Mouse (Mus musculus): Measurements from ENCODE around the gene Enox1.
A peak's percentile ranks its signal among the peaks of the same experiment; 100 is the strongest.

Gene Enox1

GRCm38 (mm10) chr14:77621473-77622264 lies 465.1 kb downstream of the Enox1 start:
- DNase-seq (ENCODE audit: low spot score): no peak

DNA sequence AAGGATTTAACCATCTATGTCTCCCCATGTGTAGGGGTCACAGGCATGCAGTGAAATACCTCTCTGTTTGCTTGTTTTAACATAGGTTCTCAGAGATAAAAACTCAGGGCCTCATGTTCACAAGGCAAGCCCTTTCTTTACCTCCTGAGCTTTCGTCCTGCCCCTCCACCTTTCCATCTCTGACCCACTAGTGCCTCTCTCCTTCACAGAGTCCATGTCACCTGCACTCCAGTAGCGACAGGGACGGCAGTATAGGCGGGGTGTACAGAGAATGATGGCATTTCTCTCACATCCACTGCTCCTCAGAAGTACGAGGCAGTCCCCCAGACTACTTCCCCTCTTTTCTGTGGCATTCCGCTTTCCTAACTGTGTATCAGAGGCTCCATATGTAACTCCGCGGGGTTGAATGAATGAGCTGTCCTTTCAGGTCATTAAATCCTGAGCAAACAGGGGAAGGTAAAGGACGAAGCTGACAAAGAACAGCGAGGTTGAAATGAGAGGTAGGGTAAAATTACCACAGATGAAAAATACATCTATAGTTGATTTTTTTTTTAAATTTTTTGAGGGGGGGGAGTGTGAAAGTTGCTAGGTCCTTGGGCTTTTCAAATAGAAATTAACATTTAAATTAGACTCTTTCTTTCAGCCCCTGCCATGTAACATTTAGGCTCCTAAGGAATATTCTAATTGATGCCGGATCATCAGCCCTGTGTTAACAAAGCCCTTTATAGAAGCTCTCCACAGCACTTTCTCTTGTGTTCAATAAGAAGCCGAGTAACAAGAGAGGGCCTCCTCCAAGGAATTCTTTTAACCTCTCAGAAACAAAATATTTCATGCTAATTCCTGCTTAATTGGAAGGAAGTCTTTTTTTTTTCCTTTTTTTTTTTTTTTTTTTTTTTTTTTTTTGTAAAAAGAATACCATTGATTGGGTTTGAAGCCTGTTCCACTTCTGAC lies 470.3 kb downstream of the Enox1 start:
- no peak for DNase-seq (ENCODE audit: low spot score)

DNA sequence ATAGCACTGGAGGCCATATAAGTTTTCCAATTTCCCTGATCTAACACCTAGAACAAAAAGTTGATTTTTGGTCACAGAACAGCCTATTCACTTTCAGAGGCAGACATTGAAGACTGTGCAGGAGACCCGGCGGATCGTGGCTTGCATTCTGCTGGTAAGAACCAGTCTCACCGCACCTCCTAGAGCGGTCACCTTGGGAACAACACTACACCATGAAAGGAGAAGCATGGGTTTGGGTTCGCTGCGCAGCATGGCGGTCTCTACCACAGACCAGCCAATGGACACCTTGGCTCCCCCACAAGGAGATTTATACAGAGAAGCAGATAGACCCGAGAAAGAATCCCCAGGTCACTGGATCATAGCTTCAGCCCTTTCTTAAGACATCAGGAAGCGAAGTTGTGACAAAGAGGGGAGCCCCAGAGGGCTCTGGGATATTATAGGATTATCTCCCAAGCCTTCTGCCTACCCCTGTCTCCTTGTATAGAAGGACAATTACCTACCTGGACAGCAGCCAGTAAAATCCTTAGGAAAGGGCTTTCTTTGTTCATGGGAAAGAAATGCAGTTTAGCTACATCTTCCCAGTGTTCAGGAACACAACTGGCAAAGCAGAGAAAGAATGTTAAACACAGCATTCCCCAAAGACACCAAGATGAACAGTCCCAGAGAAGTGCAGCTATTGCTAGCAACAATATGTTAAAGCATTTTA lies 476.1 kb downstream of the Enox1 start:
- DNase-seq (ENCODE audit: low spot score): no peak

DNA sequence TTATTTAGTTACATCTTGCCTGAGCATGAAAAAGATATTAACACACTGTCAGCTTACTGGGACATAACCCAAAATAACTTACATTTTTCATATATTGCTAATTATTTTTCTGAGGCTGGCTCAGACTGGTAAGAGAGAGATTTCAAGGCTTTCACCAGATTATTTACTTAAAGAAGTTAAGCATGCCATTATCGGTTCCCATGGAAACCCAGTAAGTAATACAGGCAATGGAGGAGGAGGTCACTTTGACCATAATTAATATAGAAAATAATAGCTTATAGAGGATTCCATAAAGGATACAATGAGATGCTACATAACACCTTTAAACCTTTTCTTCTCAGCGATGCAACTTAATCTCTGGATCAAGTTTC lies 476.6 kb downstream of the Enox1 start:
- no peak for DNase-seq (ENCODE audit: low spot score)

GRCm38 (mm10) chr14:77636931-77637330 lies 480.4 kb downstream of the Enox1 start:
- DNase-seq (ENCODE audit: low spot score): no peak

- DNase-seq (ENCODE audit: low spot score): no peak
These were observed 481.6 kb downstream of the Enox1 start for GRCm38 (mm10) chr14:77638148-77638547.

GRCm38 (mm10) chr14:77638616-77639015 lies 482.1 kb downstream of the Enox1 start:
- DNase-seq (ENCODE audit: low spot score): no peak

GRCm38 (mm10) chr14:77639586-77639985 lies 483.0 kb downstream of the Enox1 start:
- no peak for DNase-seq (ENCODE audit: low spot score)

GRCm38 (mm10) chr14:77642314-77642713 lies 485.8 kb downstream of the Enox1 start:
- DNase-seq (ENCODE audit: low spot score): no peak

- DNase-seq (ENCODE audit: low spot score): no peak
These were observed 489.6 kb downstream of the Enox1 start for GRCm38 (mm10) chr14:77646196-77646595.

DNA sequence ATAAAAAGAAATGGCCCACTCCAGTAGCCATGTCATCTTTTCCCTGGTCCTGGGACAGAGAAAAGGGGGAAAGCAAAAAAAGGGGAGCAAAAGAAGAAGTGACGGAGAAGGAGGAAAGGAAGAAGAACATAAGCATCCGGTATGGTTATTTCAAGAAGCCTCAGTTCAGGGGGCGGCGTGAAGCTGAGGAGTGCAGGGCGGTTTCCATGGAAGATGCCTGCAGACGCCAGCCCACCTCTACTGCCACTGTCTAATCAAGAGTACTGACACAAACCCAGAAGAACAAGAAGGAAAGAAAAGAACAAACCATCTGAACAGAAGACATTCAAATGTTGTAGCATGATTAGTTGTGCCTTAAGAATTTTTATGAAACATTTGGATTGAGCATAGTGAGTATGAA lies 490.5 kb downstream of the Enox1 start:
- DNase-seq (ENCODE audit: low spot score): no peak

GRCm38 (mm10) chr14:77648305-77648704 lies 491.7 kb downstream of the Enox1 start:
- DNase-seq (ENCODE audit: low spot score): no peak

DNA sequence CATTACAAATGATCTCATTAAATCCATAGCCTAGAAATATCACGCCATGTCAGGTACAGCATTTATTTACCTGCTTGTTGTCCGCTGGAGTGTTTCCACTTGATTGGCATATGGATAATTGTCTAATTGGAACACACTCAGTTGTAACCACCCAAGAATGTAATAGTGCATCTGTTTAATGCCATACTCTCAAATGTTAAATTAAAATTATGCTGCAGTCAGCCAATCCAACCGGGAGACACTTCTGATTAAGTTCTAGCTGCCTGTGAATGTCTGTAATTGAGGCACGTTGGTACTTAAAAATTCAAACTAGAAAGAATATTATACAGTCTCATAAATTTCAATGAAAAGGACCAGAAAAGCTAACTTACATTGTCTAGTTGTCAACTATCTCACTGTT lies 502.2 kb downstream of the Enox1 start:
- no peak for DNase-seq (ENCODE audit: low spot score)

DNA sequence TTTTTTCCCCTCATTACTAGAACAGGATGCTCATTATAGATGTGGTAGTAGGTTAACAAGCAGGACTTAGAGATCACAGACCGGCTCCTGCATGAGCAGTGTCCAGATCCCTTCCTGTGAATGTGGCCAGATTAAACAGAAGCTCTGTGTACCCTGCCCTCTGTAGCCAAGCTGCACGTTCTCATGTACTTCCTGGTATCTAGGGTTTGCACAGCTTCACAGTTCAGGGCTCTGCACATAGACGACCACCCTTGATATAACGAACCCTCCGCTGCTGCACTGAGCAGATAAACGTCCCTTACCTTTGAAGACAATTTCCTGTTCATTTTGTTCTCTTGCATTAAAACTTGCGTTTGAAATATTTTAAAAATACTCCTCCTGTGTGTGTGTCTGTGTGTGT lies 505.7 kb downstream of the Enox1 start:
- no peak for DNase-seq (ENCODE audit: low spot score)

GRCm38 (mm10) chr14:77662994-77663393 lies 506.4 kb downstream of the Enox1 start:
- DNase-seq (ENCODE audit: low spot score): no peak

DNA sequence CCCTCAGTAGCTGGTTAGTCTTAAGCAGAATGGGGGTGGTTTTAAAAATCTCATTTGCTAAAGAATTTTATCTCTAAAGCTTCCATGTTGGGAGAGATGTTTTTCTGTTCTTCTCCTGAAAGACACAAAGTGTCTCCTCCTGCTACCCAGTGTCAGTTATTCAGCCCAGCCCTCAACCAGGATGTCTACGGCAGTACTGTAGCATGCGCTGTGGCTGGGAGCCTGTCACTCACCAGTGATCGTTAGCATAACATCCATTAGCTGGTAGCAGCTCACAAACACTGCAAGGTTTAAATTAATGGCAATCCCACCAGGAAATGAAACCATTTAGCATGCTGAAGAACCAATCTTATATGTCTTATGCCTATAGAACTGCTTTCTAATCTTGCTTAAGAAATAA lies 511.5 kb downstream of the Enox1 start:
- no peak for DNase-seq (ENCODE audit: low spot score)

GRCm38 (mm10) chr14:77669494-77669893 lies 512.9 kb downstream of the Enox1 start:
- peak; percentile 27 for DNase-seq (ENCODE audit: low spot score)

- DNase-seq (ENCODE audit: low spot score): peak; percentile 29
These were observed 514.4 kb downstream of the Enox1 start for GRCm38 (mm10) chr14:77670945-77671344.

- DNase-seq (ENCODE audit: low spot score): no peak
These were observed 515.4 kb downstream of the Enox1 start for GRCm38 (mm10) chr14:77671961-77672360.

DNA sequence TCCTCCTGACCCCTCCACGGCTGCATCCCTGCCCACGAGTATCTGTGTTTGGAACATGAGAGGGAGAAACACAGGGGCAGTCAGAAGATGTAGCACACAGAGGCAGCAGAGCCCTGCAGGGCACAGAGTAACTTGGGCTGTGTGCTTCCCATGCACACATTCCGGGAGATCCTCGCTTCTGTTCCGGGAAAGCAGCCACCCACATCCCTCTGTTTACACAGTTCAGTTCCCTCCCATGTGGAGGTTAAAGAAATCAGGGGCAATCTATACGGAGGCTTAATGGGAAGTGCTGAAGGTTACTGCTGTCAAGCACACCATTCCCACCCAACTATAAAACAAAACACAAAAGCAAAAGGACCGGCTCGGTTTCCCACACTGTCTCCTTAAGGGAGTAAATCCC lies 516.6 kb downstream of the Enox1 start:
- DNase-seq (ENCODE audit: low spot score): no peak

GRCm38 (mm10) chr14:77677951-77678350 lies 521.4 kb downstream of the Enox1 start:
- no peak for DNase-seq (ENCODE audit: low spot score)

DNA sequence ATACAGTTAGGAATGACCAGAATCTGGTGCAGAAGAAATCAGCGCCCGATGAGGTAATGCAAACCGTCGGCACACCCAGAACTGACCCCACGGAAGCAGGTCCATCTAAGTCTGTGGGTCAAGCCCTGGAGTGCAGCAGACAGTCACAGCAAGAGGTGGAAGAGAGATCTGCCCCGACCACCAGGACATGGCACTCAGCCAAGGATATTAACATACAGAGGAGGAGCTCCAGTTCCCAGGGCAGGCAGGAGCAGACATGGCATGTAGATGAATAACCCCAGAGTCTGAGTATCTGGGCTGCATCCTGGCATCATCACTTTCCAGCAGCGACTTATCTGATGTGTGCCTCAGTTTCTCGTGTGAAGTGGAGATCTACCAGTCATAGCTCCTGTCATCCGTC lies 523.3 kb downstream of the Enox1 start:
- no peak for DNase-seq (ENCODE audit: low spot score)

Data from testis, postnatal 10 days (tissue).